Mouse (Mus musculus) G1E (cell line): ENCODE results near the gene Cd101.

Experiments
- CTCF ChIP-seq: IDR thresholded peaks from 2 replicates; pipeline ENCODE4 v1.5.1; 2012; ENCODE audit warnings: low read depth, low read length, inconsistent platforms, mixed read lengths
- GATA1 ChIP-seq: IDR thresholded peaks from 2 replicates; pipeline ENCODE4 v1.6.1; 2012; ENCODE audit warnings: borderline replicate concordance, low read length, inconsistent platforms, mixed read lengths
- POLR2AphosphoS5 ChIP-seq: IDR thresholded peaks from 2 replicates; pipeline ENCODE4 v1.6.1; 2012; ENCODE audit warnings: low read depth, low read length, inconsistent platforms; ENCODE audit not compliant: insufficient replicate concordance

- TF ChIP-seq CTCF (no peak), GATA1 (no peak), POLR2AphosphoS5 (no peak)
These were observed 25.9 kb upstream of the Cd101 start for GRCm38 (mm10) chr3:101055216-101055615.
